Mouse (Mus musculus): ENCODE measurements around the gene Defa2. TPM values are rescaled to one million over a fixed set of nuclear protein-coding genes. Genes with fewer than 3 reads are reported as not detected.

Defa2 gene
- 0.35 TPM in 1 of 2 replicates, not detected in the other for polyA plus RNA-seq (2012; rRNA removed)

DNA sequence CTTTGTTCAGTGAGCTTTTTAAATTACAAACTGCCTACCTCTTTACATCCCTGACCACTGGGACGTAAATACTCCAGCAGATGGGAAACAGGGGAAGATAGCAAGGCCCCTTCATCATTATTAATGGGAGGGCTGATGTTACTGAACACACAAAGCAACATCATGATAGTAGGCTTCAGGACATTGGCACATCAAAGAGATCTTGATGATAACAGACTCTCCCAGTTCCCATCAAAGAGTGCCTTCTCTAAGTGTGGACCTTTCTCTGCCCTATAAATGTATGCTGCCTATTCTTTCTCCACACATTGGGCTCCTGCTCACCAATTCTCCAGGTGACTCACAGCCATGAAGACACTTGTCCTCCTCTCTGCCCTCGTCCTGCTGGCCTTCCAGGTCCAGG is at the start of gene Defa2:
Gene Defa2 (plus strand): TSS at position 301 of the 400 bp plus-strand sequence.

DNA sequence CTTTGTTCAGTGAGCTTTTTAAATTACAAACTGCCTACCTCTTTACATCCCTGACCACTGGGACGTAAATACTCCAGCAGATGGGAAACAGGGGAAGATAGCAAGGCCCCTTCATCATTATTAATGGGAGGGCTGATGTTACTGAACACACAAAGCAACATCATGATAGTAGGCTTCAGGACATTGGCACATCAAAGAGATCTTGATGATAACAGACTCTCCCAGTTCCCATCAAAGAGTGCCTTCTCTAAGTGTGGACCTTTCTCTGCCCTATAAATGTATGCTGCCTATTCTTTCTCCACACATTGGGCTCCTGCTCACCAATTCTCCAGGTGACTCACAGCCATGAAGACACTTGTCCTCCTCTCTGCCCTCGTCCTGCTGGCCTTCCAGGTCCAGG is 13.2 kb downstream of the Defa2 start, which contains the start of gene Defa33:
Gene Defa33 (plus strand): TSS at position 301 of the 400 bp plus-strand sequence.

DNA sequence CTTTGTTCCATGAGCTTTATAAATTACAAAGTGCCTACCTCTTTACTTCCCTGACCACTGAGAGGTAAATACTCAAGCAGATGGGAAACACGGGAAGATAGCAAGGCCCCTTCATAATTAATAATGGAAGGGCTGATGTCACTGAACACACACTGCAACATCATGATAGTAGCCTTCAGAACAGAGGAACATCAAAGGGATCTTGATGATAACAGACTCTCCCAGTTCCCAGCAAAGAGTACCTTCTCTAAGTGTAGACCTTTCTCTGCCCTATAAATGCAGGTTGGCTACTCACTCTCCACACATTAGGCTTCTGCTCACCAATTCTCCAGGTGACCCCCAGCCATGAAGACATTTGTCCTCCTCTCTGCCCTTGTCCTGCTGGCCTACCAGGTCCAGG is 48.8 kb downstream of the Defa2 start, which contains the start of gene Defa36:
Gene Defa36 (plus strand): TSS at position 301 of the 400 bp plus-strand sequence.

Other genes starting within 250 kb of the Defa2 start
- gene Defa30, start 243.9 kb upstream of the Defa2 start, polyA plus RNA-seq (2012; rRNA removed) = not detected in 2 replicates
- not detected in 2 replicates for gene Defa22, start 216.2 kb upstream of the Defa2 start, polyA plus RNA-seq (2012; rRNA removed)
- gene Defa31, start 186.9 kb upstream of the Defa2 start, polyA plus RNA-seq (2012; rRNA removed) = not detected in 2 replicates
- not detected in 2 replicates for gene Gm15293, start 177.0 kb upstream of the Defa2 start, polyA plus RNA-seq (2012; rRNA removed)
- gene Gm15292, start 128.8 kb upstream of the Defa2 start, polyA plus RNA-seq (2012; rRNA removed) = not detected in 2 replicates
- gene Defa27, start 63.0 kb upstream of the Defa2 start, polyA plus RNA-seq (2012; rRNA removed) = not detected in 2 replicates
- not detected in 2 replicates for gene Defa29, start 51.5 kb upstream of the Defa2 start, polyA plus RNA-seq (2012; rRNA removed)
- 0.35 TPM in 1 of 2 replicates, not detected in the other for gene Defa33, start 13.3 kb downstream of the Defa2 start, polyA plus RNA-seq (2012; rRNA removed)
- gene Defa36, start 48.9 kb downstream of the Defa2 start, polyA plus RNA-seq (2012; rRNA removed) = not detected in 2 replicates
- 0.22 TPM in 1 of 2 replicates, not detected in the other for gene Gm7849, start 78.0 kb downstream of the Defa2 start, polyA plus RNA-seq (2012; rRNA removed)
- gene Defa20, start 130.7 kb downstream of the Defa2 start, polyA plus RNA-seq (2012; rRNA removed) = not detected in 2 replicates
- not detected in 2 replicates for gene Defa32, start 150.5 kb downstream of the Defa2 start, polyA plus RNA-seq (2012; rRNA removed)
- gene Defa37, start 186.9 kb downstream of the Defa2 start, polyA plus RNA-seq (2012; rRNA removed) = not detected in 2 replicates
- not detected in 2 replicates for gene Defa28, start 204.5 kb downstream of the Defa2 start, polyA plus RNA-seq (2012; rRNA removed)
- not detected in 2 replicates for gene Gm7861, start 216.0 kb downstream of the Defa2 start, polyA plus RNA-seq (2012; rRNA removed)
- gene Defa26, start 239.7 kb downstream of the Defa2 start, polyA plus RNA-seq (2012; rRNA removed) = not detected in 2 replicates